Mouse (Mus musculus) gastrocnemius, postnatal 4 days (tissue): ENCODE measurements around the gene Tor1b. TPM values are rescaled to one million over a fixed set of nuclear protein-coding genes. Genes with fewer than 3 reads are reported as not detected.

Source experiments
- DNase-seq, 2 experiments: peaks; one replicate each; pipeline ENCODE4 v3.0.0; 2021 to 2022; ENCODE audit warnings: low spot score in 2 of 2, mixed read lengths in 2 of 2
- total RNA-seq, 2 experiments: library from RNA; stranded (reverse); gene quantifications; 2 replicates each; pipeline ENCODE4 v1.2.3; 2021

The Tor1b gene
- total RNA-seq, 2 experiments from 2014 or later, result 29.3 to 30.4 TPM

DNA sequence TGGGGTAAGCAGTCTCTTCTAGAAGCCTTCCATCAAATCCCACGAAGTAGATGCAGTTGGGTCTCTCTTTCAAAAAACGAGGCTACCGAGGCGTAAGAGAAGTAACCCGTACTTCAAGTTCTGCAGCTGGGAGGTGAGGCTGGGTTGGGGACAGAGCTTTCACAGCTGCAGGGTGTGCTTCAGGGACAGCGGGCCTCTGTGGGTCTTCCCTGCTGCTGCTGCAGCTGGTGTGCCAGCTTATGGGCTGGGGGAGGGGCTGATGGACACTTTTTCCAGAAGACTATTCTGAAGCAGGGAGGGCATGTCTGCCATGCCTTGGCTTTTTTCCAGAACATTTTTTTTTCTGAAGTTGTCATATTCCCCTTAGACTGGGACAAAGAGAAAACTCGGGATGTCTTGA is 30.3 kb downstream of the Tor1b start:
- no peak for DNase-seq

DNA sequence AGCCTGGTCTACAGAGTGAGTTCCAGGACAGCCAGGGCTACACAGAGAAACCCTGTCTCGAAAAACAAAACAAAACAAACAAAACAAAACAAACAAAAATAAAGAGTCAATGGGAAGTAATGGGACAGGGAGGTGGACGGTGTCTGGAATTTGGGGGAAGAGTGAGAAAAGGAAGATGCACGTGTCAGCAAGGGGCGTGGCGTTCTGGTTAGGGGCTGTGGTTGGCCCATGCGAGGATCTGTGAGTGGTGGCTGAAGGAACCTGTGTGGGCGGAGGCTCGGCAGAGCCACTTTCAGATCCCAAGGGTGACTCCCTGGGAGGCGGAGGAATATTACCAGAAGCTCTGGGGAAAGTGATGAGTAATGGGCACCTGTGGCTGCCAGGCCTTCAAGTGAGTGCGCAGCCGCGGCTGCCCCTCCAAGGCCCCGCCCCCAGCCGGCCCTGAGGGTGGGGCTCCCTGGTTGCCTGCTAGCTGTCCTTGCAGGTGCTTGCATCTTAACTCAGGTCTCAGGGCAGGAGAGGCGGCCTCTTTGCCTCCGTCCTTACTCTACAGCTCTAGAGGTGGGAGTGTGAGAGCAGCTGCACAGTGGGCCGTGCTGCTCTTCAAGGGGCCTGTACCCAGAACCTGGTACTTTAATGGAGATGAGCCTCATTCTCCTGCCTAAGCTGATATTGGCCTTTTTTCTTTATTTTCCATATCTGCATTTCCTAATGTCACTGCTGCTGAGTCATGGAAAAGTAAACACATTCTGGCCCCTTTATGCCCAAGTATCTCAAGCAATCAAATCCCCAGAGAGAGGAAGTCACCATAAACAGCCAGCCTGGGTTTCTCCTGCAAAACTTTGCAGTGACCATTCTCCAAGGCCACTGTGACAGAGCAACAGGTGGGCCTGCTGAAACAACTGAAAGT is 32.6 kb downstream of the Tor1b start:
- no peak for DNase-seq

DNA sequence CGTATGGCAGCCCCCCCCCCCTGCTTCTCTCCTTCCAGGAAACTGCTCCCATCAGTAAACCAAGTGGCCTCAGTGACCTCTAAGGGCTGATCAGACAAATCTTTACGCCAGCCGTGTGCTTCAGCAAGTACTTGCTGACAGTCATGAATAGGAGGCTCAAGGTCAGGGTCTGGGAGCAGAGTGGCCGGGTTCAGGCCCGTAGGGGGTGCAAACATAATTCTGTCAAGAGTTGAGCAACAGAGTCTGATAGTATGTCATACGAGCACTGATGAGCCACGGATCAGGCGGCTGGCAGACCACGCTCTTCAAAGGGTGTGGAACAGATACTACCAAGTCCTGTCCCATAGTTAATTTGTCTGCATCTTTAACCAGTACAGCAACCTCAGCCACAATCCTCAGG is 37.5 kb downstream of the Tor1b start:
- no peak for DNase-seq

DNA sequence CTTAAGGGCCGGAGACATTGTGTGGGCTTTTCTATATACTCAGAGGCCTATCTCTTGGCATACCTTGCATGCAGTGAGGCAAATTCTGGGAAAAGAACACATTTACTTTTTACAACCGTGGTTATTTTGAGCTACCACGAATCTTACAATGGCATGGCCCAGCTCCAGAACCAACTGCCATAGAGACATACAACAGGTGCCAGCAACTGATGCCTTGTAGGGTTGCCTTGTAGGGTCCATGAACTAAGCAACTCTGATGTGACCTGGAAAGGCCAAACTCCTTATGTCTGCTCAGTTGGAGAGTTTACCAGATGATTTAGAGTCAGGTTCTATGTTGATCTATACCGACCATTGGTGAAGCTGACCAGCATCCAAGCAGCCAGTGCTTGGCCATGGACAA is 42.1 kb downstream of the Tor1b start:
- DNase-seq, result no peak

DNA sequence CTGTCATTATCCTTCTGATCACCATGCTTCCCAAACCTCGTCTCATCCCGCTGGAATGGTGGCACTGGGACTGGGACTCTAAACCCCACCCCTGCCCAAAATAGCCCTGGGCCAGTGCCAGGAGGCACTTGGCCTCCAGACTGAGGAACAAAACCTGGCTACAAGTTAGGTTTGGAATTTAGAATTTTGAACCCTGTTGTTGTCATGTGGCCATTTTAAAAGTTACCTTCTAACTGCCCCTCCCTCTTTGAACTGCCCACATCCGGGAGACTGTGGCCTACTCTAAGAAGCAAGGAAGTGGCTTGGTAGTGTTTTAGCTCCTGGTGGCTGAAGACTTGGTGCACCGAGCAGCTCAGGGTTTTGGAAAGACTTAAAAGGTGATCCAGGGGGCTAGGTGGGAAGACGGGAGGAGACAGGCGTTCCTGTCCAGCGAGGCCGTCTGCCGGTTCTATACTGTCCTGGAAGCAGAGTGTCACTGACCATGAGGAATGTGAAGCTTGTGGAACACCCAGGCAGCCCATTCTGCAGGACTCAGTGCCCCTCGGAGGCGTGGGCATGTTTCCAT is 42.8 kb downstream of the Tor1b start:
- DNase-seq, result no peak

DNA sequence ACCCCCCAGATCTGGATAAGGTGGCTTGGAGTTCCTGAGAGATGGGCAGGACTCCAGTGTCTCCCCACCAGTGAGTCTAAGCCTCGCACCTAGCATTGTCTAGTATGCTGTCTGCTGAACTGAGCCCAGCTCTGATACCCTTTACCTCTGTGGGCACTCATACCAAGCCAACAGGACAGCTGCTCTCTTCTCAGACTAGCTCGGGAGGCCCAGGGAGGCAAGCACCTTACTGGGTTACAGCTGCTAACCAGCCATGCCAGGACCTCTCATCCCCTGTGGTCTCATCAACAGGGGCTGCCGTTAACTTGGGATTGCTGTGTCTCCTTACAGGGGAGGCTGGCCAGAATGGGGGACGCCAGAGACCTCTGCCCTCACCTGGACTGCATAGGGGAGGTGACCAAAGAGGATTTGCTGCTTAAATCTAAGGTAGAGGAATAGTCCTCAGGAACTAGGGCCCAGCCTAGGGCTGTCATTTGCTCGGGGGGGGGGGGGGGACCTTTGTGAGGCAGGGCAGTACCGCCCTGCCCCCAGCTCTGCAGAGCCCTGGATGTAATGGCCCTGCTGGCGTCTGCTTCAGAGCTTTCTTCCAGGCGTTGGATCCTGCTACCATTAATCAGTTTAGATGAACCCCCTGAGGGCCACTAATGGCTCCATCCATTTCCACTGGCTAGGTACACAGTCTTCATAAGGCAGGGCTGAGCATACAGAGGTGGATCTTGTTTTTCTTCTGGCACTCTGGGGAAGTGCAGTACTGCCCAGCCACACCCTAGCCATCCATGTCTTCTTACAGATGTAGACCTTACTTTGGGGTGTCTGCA is 45.9 kb downstream of the Tor1b start:
- DNase-seq, result no peak

DNA sequence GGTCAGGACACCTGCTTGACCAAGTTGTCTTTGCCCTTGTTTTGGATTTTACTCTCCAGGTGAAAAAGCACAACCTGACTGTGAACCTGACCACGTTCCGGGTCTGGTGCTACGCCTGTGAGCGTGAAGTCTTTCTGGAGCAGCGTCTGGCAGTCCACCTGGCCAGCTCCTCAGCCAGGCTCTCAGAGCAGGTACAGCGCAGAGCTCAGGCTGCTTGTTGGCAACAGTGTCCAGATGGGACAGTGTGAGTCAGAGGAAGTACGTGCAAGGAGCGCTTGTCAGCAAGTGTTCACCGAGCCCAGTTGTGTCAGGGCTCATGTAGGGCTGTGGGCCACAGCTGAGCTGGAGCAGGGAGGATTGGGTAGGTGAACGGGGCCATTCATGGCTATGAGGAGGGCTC is 50.1 kb downstream of the Tor1b start:
- DNase-seq, result no peak

DNA sequence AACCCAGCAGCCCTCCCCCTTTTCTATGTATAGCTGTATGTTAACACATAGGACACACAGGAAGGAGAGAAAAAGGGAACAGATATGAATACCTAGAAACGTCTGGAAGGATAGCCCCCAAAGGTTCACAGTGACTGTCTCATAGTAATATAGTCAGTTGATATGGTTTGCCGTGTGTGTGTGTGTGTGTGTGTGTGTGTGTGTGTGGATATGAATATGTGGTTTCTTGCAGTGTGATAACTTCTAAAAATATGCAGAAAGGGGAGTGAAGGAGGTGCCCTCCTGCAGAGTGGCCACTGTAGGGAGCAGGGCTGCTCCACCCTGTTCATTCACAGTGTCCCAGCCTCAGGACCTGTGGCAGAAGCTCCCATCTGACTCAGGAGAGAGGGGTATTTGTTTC is 52.7 kb downstream of the Tor1b start:
- DNase-seq, result no peak

DNA sequence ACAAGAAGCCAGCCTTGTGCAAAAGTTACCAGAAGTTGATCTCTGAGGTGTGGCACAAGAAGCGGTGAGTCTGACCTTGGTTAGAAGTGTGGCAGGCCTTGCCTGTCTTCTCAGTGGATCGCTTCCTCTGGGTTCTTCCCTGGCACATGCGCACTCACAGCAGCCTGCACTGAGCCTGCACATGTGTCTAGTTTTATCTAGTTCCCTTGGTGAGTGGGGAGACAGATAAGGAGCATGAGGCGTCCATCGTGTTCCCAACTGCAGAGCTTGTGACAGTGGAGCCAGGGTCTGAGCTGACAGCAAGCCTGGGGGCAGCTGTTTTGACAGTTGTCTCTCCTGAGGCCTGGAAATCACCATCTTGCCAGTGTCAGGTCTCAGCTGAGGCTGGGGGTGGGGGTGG is 53.7 kb downstream of the Tor1b start:
- DNase-seq, result no peak

DNA sequence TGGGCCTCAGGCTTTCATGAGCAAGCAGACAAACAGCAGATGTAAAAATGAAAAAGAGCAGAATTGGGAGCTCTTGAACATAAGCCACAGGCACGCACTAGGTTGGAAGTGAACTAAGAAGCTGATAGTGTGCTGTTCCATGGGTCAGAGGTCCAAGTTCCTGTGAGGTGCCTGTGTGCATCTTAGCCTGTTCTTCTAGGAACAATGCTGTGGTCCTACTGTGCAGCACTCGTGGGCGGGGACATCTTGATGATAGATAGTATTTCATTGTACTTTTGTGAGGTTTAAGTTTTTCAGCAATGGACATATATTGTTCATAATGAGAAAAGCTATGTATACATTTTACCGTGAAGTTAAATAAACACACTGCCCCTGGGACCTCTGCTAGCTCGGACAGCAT is 54.4 kb downstream of the Tor1b start:
- no peak for DNase-seq

Other genes with a start within 250 kb of the Tor1b start
- gene 1700001O22Rik, start 149.3 kb upstream of the Tor1b start, total RNA-seq, result under 1 TPM; 0.69 to 0.88 TPM
- gene Ntmt1, start 145.1 kb upstream of the Tor1b start, total RNA-seq, result 10 to 100 TPM; 29.2 to 32.8 TPM
- gene Asb6, start 122.6 kb upstream of the Tor1b start, total RNA-seq, result 10 to 100 TPM; 13.4 to 18.9 TPM
- gene Prrx2, start 118.0 kb upstream of the Tor1b start, total RNA-seq, result 10 to 100 TPM; 12.3 to 13.3 TPM
- 10 to 100 TPM in 1 of 2 experiments, 1 to 10 TPM in 1; 8.8 to 12.1 TPM for gene Ptges, start 23.1 kb upstream of the Tor1b start, total RNA-seq
- 10 to 100 TPM; 21.4 to 23.1 TPM for gene Tor1a, start 15.0 kb downstream of the Tor1b start, total RNA-seq
- 10 to 100 TPM; 17.4 to 21.3 TPM for gene BC005624, start 29.2 kb downstream of the Tor1b start, total RNA-seq
- 10 to 100 TPM; 40.0 to 44.8 TPM for gene Usp20, start 29.3 kb downstream of the Tor1b start, total RNA-seq
- 10 to 100 TPM; 33.8 to 37.3 TPM for gene Fnbp1, start 189.0 kb downstream of the Tor1b start, total RNA-seq
- 10 to 100 TPM; 43.2 to 46.0 TPM for gene Gpr107, start 199.4 kb downstream of the Tor1b start, total RNA-seq